Mouse (Mus musculus) limb, embryonic 13.5 days (tissue): Measurements from ENCODE around the gene Tecpr2. TPM values are rescaled to one million over a fixed set of nuclear protein-coding genes. Genes with fewer than 3 reads are reported as not detected.
A peak's percentile ranks its signal among the peaks of the same experiment; 100 is the strongest.

Experiments used
- ATAC-seq: fragments of 200-750 bp; cut with Nextera tagmentation; 2 replicates; pipeline ENCODE4 v1.8.0; 2017; ENCODE audit warnings: low read depth, moderate number of reproducible peaks, moderate TSS enrichment; ENCODE audit not compliant: low FRiP score
- H3K27ac ChIP-seq: fragments of 300-500 bp; sonication (generic); 2 replicates; pipeline ENCODE4 v1.5.1; 2015; ENCODE audit warnings: inconsistent platforms, mild to moderate bottlenecking, moderate library complexity
- H3K27me3 ChIP-seq: fragments of 300-500 bp; sonication (generic); 2 replicates; pipeline ENCODE4 v1.6.1; 2015; ENCODE audit warnings: mild to moderate bottlenecking, inconsistent platforms
- H3K36me3 ChIP-seq: fragments of 300-500 bp; sonication (generic); 2 replicates; pipeline ENCODE4 v1.6.1; 2015; ENCODE audit warnings: inconsistent platforms, mild to moderate bottlenecking, moderate library complexity
- H3K4me1 ChIP-seq: fragments of 300-500 bp; sonication (generic); 2 replicates; pipeline ENCODE4 v1.6.1; 2015; ENCODE audit warnings: inconsistent platforms
- H3K4me2 ChIP-seq: fragments of 300-500 bp; sonication (generic); replicated peaks from 2 replicates; pipeline ENCODE4 v1.6.1; 2015; ENCODE audit warnings: inconsistent platforms, mild to moderate bottlenecking, moderate library complexity
- H3K4me3 ChIP-seq: fragments of 300-500 bp; sonication (generic); 2 replicates; pipeline ENCODE4 v1.5.1; 2015; ENCODE audit warnings: moderate library complexity, mild to moderate bottlenecking, inconsistent platforms
- H3K9ac ChIP-seq: fragments of 300-500 bp; sonication (generic); 2 replicates; pipeline ENCODE4 v1.6.1; 2015; ENCODE audit warnings: mild to moderate bottlenecking, inconsistent platforms
- H3K9me3 ChIP-seq: fragments of 300-500 bp; sonication (generic); 2 replicates; pipeline ENCODE4 v1.6.1; 2016; ENCODE audit warnings: inconsistent platforms
- WGBS: fragments of 180-500 bp; shearing (Covaris S2); methylation state at CpG from one replicate; pipeline ENCODE4 v1.1.7; 2015; 5-methylcytosine and 5-hydroxymethylcytosine counted together
- polyA plus RNA-seq: library from polyadenylated mRNA; unstranded; fragments of >200 nt; fragmentation: Nextera tagmentation; extraction: Ambion mirVana; gene quantifications from 2 replicates; pipeline ENCODE4 v1.2.1, GENCODE M21; 2015

Tecpr2 gene
- polyA plus RNA-seq, 1 experiment from 2014 or later, result 4.9 TPM

DNA sequence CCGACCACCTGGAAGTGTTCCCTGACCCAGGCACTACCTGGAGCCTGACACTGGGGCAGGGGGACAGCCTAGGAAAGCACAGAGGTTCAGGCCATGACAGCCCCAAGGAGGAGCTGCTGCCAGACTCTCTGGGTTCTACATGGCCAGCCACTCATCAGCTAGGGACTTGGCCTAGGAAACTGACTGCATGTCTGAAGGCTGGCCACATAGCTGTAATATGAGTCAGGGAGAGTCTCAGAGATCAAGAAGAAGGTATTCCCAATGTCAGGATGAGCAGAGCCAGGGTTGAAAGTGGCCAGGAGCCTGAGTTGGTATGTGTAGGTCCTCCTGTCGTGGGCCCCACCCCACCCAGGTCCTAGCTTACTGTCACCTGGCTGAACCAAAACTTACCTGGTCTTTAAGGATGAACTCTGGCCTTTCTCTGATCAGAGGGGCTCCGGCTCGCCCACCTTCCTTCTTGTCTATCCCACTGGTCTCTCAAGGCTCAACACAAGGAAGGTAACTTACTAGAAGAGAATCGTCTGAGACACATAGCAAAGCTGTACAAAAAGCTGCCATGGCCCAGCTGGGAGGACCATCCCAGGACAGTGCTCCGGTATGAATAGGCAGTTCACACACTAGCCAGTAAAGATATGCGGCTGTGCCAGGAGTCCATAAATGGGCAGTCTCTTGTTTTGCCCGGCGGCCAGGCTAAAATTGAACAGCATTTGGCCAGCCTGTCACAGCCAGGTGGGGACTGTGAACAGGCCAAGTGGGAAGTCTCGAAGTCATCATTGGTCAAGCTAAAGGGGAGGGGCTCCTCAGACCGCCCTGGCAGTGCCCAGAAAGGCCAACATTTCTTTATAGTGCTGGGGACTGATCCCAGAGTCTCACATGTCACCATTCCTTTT is 97.7 kb downstream of the Tecpr2 start:
- 84% methylated on average over 11 of the region's 11 CpGs for WGBS
- Histone ChIP-seq H3K27me3 (no peaks in the 10 kb centered on the region), H3K9ac (no peak overlapping the region), H3K36me3 (no peaks in the 10 kb centered on the region), H3K4me2 (no peak overlapping the region), H3K27ac (no peak overlapping the region), H3K9me3 (no peaks in the 10 kb centered on the region), H3K4me1 (peaks cover 13% of the 10 kb centered on the region), H3K4me3 (no peak overlapping the region)
- ATAC-seq, result no peak

DNA sequence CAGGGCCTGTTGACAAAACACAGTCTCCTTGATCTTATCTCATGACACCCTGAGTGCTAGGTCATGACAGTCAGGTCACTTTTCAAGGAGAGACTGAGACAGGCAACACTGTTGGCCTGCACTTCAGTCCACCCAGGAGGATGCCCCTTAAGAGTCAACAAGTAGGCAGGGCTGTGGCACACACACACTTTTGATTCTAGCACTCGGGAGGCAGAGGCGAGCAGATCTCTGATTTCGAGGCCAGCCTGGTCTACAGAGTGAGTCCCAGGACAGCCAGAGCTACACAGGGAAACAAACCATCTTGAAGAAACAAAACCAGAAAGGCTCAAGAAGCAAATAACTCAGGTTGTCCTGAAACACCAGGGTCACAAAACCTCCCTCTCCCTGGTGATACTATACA is 100.3 kb downstream of the Tecpr2 start:
- H3K4me1 ChIP-seq, result peaks cover 15% of the 10 kb centered on the region
- no peaks in the 10 kb centered on the region for H3K27me3 ChIP-seq
- H3K27ac ChIP-seq, result no peak overlapping the region
- 93% methylated on average over 3 of the region's 3 CpGs for WGBS
- H3K4me3 ChIP-seq, result no peak overlapping the region
- H3K36me3 ChIP-seq, result no peaks in the 10 kb centered on the region
- H3K9ac ChIP-seq, result no peak overlapping the region
- no peaks in the 10 kb centered on the region for H3K9me3 ChIP-seq
- ATAC-seq, result no peak
- no peak overlapping the region for H3K4me2 ChIP-seq

DNA sequence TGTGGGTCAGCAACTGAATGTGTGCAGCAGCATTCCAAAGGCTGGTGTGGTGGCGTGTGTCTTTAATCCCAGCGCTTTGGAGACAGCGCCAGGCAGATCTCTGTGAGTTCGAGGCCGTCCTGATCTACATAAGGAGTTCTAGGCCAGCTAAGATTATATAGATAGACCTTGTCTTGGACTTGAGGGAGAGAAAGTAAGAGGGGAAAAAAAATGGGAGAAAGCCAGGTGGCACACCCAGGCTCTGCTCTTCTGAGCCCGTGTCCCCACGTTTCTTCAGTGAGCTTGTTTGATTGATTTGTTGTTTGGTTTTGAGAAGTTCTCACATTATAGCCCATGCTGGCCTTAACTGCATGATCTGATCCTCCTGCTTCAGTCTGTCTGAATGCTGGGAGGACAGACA is 101.4 kb downstream of the Tecpr2 start:
- Histone ChIP-seq H3K36me3 (no peaks in the 10 kb centered on the region), H3K4me2 (no peak overlapping the region), H3K4me1 (peaks cover 11% of the 10 kb centered on the region), H3K4me3 (no peak overlapping the region), H3K9ac (no peak overlapping the region), H3K9me3 (no peaks in the 10 kb centered on the region), H3K27ac (no peak overlapping the region), H3K27me3 (no peaks in the 10 kb centered on the region)
- no peak for ATAC-seq
- 89% methylated on average over 7 of the region's 7 CpGs for WGBS

DNA sequence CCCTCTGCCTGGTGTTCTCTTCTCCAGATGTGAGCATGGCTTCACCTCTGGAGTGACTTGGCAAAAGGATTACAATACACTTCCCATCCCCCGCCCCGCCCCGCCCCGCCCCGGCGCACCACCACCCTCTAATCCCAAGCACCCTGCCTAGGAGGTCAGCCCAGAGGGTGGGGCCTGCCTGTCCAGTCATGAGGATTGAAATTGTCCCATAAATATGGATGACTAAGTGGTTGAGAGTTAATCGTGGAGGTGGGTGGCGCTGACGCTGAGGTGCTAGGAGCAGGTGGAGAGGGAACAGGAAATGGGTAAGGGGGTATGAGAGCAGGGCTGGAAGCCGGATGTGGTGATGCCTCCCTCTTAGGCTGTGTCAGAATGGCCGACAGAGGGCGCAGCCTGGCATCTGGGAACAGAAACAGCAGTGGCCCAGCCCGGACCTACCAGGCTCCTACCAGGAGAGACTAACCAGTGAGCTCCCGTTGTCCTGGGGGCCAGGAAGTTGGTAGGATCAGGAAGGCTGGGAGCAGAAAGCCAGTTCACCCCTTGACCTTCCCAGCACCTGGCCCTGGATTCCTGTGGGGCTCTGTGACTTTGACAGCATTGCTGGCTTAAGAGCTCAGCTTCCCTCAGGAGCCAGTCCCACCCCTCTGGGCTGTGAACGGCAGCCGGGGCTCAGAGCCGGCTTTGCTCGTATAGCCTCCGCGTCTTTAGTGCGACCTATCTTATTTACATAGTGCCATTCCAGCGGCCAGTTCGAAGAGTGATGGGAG is 102.5 kb downstream of the Tecpr2 start:
- Histone ChIP-seq H3K4me2 (peak overlapping the region; percentile 68), H3K4me3 (peak overlapping the region; percentile 56), H3K27me3 (no peaks in the 10 kb centered on the region), H3K4me1 (peaks cover 11% of the 10 kb centered on the region), H3K9ac (peak overlapping the region; percentile 69), H3K27ac (peak overlapping the region; percentile 58; the same call in 1 of the 2 replicates), H3K36me3 (no peaks in the 10 kb centered on the region), H3K9me3 (no peaks in the 10 kb centered on the region)
- WGBS, result 4% methylated on average over 23 of the region's 23 CpGs
- peak; percentile 83 for ATAC-seq

DNA sequence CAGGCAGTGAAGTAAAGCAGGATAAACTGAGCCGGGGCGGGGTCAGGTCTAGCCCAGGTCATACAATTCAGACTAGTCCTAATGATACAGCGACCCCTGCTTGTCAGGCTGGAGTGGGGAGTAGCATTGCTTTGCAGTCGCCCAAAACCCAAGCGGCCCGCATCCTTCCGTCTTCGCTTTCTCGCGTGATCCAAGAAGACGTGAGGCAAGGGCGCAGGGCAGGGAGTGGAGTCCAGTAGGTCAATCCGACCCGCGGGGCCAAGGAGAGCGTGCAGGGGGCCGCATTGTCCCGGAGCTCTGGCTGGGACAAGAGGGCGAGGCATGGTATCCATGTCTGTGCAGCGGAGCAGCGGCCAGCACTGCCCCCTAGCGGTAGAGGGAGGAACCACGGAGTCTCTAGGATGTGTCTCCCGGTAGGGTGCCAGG is 103.1 kb downstream of the Tecpr2 start:
- H3K4me3 ChIP-seq, result peak overlapping the region; percentile 56
- peaks cover 11% of the 10 kb centered on the region for H3K4me1 ChIP-seq
- peak overlapping the region; percentile 68 for H3K4me2 ChIP-seq
- peak; percentile 91 for ATAC-seq
- peak overlapping the region; percentile 58; the same call in 1 of the 2 replicates for H3K27ac ChIP-seq
- H3K36me3 ChIP-seq, result no peaks in the 10 kb centered on the region
- H3K9ac ChIP-seq, result peak overlapping the region; percentile 69
- no peaks in the 10 kb centered on the region for H3K27me3 ChIP-seq
- under 1% methylated on average over 24 of the region's 24 CpGs for WGBS
- no peaks in the 10 kb centered on the region for H3K9me3 ChIP-seq

DNA sequence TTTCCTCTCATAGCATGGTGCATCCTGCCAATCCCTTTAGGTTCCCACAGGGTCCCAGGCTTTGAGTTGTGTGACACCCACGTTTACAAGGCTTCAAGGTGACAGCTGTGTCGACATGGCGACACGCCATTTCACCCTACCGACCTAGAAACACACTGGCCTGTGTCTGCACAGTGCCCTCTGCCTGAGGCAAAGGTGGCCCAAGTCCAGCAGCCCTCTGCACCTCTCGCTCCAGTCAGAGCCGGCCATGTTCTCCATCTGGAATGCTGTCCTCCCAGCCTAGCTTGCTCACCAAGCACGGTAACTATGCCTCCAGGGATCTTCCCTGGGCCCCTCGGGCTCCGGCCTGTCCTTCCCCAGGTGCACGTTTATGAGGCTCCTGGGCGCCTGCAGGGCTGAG is 103.7 kb downstream of the Tecpr2 start:
- 0 out of 2 replicates have a peak overlapping the region, but pooled peaks have one; percentile 69 for H3K9ac ChIP-seq
- H3K27ac ChIP-seq, result no peak overlapping the region
- no peaks in the 10 kb centered on the region for H3K36me3 ChIP-seq
- no peak for ATAC-seq
- H3K4me1 ChIP-seq, result peaks cover 11% of the 10 kb centered on the region
- peak overlapping the region; percentile 68 for H3K4me2 ChIP-seq
- 75% methylated on average over 12 of the region's 12 CpGs for WGBS
- H3K4me3 ChIP-seq, result peak overlapping the region; percentile 56
- 0 out of 2 replicates have a peak, but pooled peaks cover 2% of the 10 kb centered on the region for H3K9me3 ChIP-seq
- no peaks in the 10 kb centered on the region for H3K27me3 ChIP-seq

DNA sequence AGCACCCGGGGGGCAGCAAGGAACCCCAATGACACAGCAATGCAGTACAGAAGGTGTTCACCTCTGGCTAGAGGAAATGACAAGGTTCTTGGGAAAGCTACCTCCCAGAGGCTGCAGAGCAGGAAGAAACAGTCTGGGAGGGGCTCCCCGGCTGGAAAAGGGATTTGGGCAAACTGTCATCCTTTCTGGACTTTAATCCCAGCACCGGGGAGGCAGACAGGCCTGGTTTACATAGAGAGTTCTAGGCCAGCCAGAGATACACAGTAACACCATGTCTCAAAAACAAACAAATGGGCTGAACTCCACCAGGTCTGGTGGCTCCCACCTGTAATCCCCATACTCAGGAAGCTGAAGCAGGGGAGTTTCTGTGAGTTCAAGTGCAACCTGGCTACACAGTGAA is 104.2 kb downstream of the Tecpr2 start:
- Histone ChIP-seq H3K9ac (no peak overlapping the region), H3K4me2 (no peak overlapping the region), H3K27me3 (no peaks in the 10 kb centered on the region), H3K4me3 (no peak overlapping the region), H3K4me1 (peaks cover 11% of the 10 kb centered on the region), H3K9me3 (peaks cover 6% of the 10 kb centered on the region; the same call in 1 of the 2 replicates), H3K36me3 (no peaks in the 10 kb centered on the region), H3K27ac (no peak overlapping the region)
- 82% methylated on average over 3 of the region's 3 CpGs for WGBS
- ATAC-seq, result no peak

DNA sequence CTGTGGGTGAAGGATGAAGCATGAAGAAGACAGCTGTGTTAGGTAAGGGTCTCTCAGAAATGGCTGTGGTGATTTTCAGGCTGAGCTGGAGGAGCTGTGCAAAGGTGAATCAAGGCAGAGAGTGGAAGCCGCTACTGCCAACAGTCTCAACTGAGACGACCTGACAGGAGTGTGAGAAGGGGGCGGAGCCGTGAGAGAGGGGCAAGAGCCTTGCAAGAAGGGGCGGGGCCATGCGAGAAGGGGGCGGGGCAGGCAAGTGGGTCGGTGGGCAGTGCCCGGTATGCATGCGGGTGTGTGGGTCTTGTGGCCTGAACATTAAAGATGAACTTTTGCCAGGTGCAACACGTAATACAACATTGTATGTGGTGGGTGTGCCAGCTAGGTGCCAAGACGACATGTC is 105.6 kb downstream of the Tecpr2 start:
- Histone ChIP-seq H3K9me3 (peaks cover 12% of the 10 kb centered on the region; the same call in 1 of the 2 replicates), H3K27ac (no peak overlapping the region), H3K9ac (no peak overlapping the region), H3K4me2 (no peak overlapping the region), H3K4me1 (peaks cover 11% of the 10 kb centered on the region), H3K4me3 (no peak overlapping the region), H3K36me3 (no peaks in the 10 kb centered on the region), H3K27me3 (no peaks in the 10 kb centered on the region)
- ATAC-seq, result no peak
- 33% methylated on average over 12 of the region's 12 CpGs for WGBS

DNA sequence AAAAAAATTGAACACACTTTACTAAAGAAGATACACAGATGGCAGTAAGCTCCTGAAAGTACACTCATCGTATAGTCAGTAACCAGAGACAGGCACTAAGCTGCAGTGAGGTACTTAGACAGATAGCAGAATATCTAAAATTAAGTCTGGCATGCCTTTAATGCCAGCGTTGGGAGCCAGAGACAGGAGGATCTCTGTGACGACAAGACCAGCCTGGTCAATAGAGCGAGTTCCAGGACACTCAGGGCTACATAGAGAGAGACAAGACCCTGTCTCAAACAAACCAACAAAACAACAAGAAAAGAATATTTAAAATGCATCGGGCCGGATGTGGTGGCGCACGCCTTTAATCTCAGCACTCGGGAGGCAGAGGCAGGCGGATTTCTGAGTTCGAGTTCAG is 109.0 kb downstream of the Tecpr2 start:
- H3K9ac ChIP-seq, result no peak overlapping the region
- H3K36me3 ChIP-seq, result no peaks in the 10 kb centered on the region
- H3K4me3 ChIP-seq, result no peak overlapping the region
- H3K4me1 ChIP-seq, result no peaks in the 10 kb centered on the region
- 95% methylated on average over 11 of the region's 11 CpGs for WGBS
- no peak for ATAC-seq
- peaks cover 12% of the 10 kb centered on the region; the same call in 1 of the 2 replicates for H3K9me3 ChIP-seq
- H3K27ac ChIP-seq, result no peak overlapping the region
- H3K4me2 ChIP-seq, result no peak overlapping the region
- H3K27me3 ChIP-seq, result no peaks in the 10 kb centered on the region

DNA sequence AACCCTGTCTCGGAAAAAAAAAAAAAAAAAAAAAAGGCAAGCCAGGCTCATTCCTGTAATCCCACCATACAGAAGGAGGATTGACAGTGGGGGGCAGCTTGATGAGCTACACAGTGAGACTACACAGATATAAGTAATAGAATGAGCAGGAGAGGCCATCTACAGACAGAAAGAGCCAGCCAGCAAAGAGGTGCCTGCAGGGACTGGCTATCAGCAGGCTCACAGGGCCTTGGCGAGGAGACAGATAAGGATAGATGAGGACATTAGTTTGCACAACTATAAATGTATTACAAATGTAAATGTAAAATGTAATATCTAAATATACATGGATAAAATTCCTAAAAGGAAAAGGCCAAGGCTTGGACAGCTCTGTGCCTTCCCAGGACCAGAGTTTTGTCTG is 110.8 kb downstream of the Tecpr2 start:
- no peaks in the 10 kb centered on the region for H3K27me3 ChIP-seq
- H3K4me2 ChIP-seq, result no peak overlapping the region
- no peaks in the 10 kb centered on the region for H3K4me1 ChIP-seq
- no peak overlapping the region for H3K9ac ChIP-seq
- H3K9me3 ChIP-seq, result peaks cover 12% of the 10 kb centered on the region; the same call in 1 of the 2 replicates
- ATAC-seq, result no peak
- H3K27ac ChIP-seq, result no peak overlapping the region
- no peaks in the 10 kb centered on the region for H3K36me3 ChIP-seq
- WGBS, result 80% methylated on average over 2 of the region's 2 CpGs
- no peak overlapping the region for H3K4me3 ChIP-seq

DNA sequence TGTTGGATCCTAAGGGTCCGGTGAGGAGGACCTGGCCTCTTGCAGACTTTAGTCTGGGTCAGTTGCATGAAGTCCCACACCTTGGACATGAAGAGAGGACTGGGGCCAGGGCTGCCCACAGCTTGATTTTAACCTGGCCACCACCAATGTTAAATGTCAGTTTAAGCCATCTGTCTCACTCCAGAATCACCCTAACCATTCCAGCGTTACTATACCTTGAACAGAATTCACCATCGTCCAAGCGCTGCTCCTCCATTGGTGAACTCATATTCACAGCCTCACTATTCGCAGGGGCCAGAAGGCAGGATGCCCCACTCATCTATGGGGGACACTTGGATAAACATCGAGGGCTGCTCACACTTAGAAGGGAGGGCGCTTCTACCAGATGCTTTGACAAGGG is 111.9 kb downstream of the Tecpr2 start:
- Histone ChIP-seq H3K36me3 (no peaks in the 10 kb centered on the region), H3K27ac (no peak overlapping the region), H3K27me3 (no peaks in the 10 kb centered on the region), H3K9me3 (peaks cover 12% of the 10 kb centered on the region; the same call in 1 of the 2 replicates), H3K4me3 (no peak overlapping the region), H3K9ac (no peak overlapping the region), H3K4me2 (no peak overlapping the region), H3K4me1 (peaks cover 2% of the 10 kb centered on the region)
- no peak for ATAC-seq
- WGBS, result 91% methylated on average over 7 of the region's 7 CpGs

DNA sequence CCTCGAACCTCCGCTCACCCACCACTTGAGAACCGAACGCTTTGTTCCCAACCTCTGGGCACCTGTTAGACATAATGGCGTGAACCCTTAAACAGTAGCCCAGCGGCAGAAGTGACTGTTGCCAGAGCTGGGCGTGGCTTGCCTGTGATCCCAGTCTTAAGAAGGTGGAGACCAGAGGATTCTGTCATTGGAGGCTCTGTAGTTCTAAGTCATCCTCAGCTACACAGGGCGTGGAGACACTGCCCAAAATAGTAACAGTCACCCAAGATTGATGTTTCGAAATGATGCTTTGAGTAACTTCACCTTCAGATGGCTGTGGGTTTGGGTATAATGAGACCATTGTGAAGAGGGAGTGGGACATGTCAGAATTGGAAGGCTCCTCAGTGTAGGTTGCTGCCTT is 115.1 kb downstream of the Tecpr2 start:
- ATAC-seq, result no peak
- WGBS, result 79% methylated on average over 9 of the region's 9 CpGs
- no peak overlapping the region for H3K4me3 ChIP-seq

More for the DNA sequence above, 115.1 kb downstream of the Tecpr2 start:
- H3K36me3 ChIP-seq, result no peaks in the 10 kb centered on the region
- H3K27ac ChIP-seq, result no peak overlapping the region
- H3K9me3 ChIP-seq, result no peaks in the 10 kb centered on the region
- peaks cover 32% of the 10 kb centered on the region for H3K4me1 ChIP-seq
- H3K4me2 ChIP-seq, result no peak overlapping the region
- H3K9ac ChIP-seq, result no peak overlapping the region
- H3K27me3 ChIP-seq, result no peaks in the 10 kb centered on the region
